Mouse (Mus musculus) embryonic facial prominence, embryonic 14.5 days (tissue): ENCODE results near the gene Trp53i11. TPM values are rescaled to one million over a fixed set of nuclear protein-coding genes. Genes with fewer than 3 reads are reported as not detected.

Source experiments
- ATAC-seq: fragments of 200-750 bp; cut with Nextera tagmentation; 2 replicates; pipeline ENCODE4 v1.8.0; 2017; ENCODE audit warnings: low read depth, moderate number of reproducible peaks, moderate TSS enrichment
- DNase-seq: peaks from one replicate; pipeline ENCODE4 v3.0.0-alpha.2; 2015; ENCODE audit warnings: low spot score
- H3K27ac ChIP-seq: fragments of 300-500 bp; sonication (generic); replicated peaks from 2 replicates; pipeline ENCODE4 v1.5.1; 2014; ENCODE audit warnings: low read depth, mild to moderate bottlenecking, low read length, moderate library complexity
- H3K27me3 ChIP-seq: fragments of 300-500 bp; sonication (generic); replicated peaks from 2 replicates; pipeline ENCODE4 v1.6.1; 2014; ENCODE audit warnings: low read length; ENCODE audit not compliant: control insufficient read depth, insufficient read depth
- H3K36me3 ChIP-seq: fragments of 300-500 bp; sonication (generic); 2 replicates; pipeline ENCODE4 v1.6.1; 2014; ENCODE audit warnings: low read length, mixed read lengths; ENCODE audit not compliant: control insufficient read depth, insufficient read depth
- H3K4me1 ChIP-seq: fragments of 300-500 bp; sonication (generic); 2 replicates; pipeline ENCODE4 v1.6.1; 2014; ENCODE audit warnings: antibody characterized with exemption, low read length; ENCODE audit not compliant: control insufficient read depth, insufficient read depth
- H3K4me2 ChIP-seq: fragments of 300-500 bp; sonication (generic); 2 replicates; pipeline ENCODE4 v1.6.1; 2014; ENCODE audit warnings: low read depth, mild to moderate bottlenecking, low read length, moderate library complexity, mixed read lengths
- H3K4me3 ChIP-seq: fragments of 300-500 bp; sonication (generic); 2 replicates; pipeline ENCODE4 v1.5.1; 2014; ENCODE audit warnings: low read depth, mild to moderate bottlenecking, low read length
- H3K9ac ChIP-seq: fragments of 300-500 bp; sonication (generic); 2 replicates; pipeline ENCODE4 v1.6.1; 2014; ENCODE audit warnings: low read depth, mild to moderate bottlenecking, low read length, moderate library complexity, mixed read lengths
- H3K9me3 ChIP-seq: fragments of 300-500 bp; sonication (generic); 2 replicates; pipeline ENCODE4 v1.6.1; 2016; ENCODE audit warnings: low read length; ENCODE audit not compliant: control insufficient read depth
- WGBS: fragments of 180-500 bp; shearing (Covaris S2); extraction: QIAGEN DNeasy Blood & Tissue Kit; methylation state at CpG from one replicate; pipeline ENCODE4 v1.1.7; 2014; 5-methylcytosine and 5-hydroxymethylcytosine counted together
- polyA plus RNA-seq: library from polyadenylated mRNA; unstranded; fragments of >200 nt; fragmentation: Nextera tagmentation; extraction: Ambion mirVana; gene quantifications from 2 replicates; pipeline ENCODE4 v1.2.1, GENCODE M21; 2014

The Trp53i11 gene
- polyA plus RNA-seq, 1 experiment from 2014 or later: 33.6 TPM

DNA sequence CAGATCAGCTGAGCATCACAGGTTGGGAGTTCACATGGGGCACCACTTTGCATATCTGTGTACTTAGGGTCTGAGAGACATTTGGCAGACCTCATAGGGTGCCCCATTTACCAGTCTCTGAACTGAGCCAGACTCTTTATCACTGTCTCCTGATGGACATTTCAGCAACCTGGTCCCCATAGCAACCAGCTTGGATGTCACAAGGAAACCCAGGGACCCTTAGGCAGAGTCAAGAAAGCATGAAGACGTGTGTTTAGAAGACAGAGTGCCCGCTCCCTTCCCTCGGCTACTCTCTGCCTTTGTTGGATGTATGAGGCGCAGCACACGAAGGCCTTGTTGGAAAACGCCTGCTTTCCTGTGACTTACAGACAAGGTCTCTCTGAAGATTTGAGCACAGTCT is 21.1 kb upstream of the Trp53i11 start:
- no peaks in the 10 kb centered on the region for H3K9me3 ChIP-seq
- peaks cover 11% of the 10 kb centered on the region; the same call in 1 of the 2 replicates for H3K4me1 ChIP-seq
- no peak overlapping the region for H3K9ac ChIP-seq
- 71% methylated on average over 6 of the region's 6 CpGs for WGBS
- no peak for ATAC-seq
- H3K4me2 ChIP-seq: no peak overlapping the region
- no peak overlapping the region for H3K4me3 ChIP-seq
- no peaks in the 10 kb centered on the region for H3K36me3 ChIP-seq
- no peak for DNase-seq
- H3K27ac ChIP-seq: no peak overlapping the region
- no peaks in the 10 kb centered on the region for H3K27me3 ChIP-seq

DNA sequence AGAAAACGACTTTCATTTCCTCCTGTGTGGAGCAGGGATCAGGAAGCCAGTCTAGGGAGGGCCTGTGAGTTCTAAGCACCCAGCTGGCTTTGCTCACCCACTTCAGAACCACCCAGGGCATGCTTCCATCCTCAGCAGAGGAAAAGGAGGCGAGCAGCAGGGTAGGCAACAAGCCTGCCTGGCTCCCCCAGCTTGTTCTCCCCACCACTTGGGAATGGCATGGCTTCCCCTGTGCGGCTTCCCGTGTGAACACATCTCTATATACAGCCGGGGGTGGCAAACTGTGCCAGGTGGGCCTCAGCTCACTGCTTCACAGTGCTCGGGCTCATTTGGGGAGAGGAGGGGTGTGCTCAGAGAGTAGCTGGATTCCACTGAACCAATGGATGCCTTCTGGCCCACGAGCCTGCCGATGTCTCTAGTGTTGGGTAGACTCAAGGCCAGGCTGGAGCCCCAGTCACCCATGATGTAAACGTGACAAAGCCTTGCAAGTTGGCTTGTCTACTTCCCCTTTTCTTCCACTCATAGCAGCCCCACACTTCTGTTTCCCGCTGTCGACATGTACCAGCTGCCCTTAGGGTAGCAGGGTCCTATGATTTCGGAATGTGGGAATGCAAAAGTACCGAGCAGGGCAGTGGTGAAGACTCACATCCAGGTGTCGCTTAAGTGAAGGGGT is 20.5 kb upstream of the Trp53i11 start:
- no peak overlapping the region for H3K27ac ChIP-seq
- ATAC-seq: no peak
- WGBS: 77% methylated on average over 14 of the region's 14 CpGs

DNA sequence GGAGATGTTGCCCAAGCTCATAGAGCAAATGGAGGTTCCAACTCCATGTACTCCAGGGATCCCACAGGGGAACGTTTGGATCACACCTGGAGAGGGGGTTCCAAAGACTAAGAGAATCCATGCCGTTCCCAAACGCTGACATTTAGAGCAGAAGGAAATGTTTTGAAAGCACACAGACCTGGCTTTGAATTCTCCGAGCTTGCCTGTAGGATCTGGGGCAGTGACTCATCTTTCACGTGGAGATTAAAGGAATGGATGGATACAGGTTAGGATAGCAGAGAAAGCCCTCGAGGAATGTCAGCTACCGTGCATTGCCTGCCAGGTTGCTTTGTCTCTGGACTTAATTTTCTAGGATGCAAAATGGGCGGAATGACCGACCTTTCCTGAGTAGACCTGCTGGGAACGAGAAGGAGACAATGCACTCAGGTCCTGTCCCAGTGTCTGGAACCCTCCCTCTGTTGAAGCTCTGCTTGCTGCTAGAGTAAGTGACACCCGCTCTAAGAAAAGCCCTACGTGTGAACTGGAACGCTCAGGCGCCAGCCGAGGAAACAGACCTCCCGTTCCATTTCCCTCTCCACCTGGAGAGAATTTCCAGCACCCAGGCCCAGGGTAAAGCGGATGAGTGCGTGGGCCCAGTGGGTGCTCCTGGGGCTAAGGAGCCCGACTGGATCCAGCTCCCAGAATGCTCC is 17.0 kb upstream of the Trp53i11 start:
- 57% methylated on average over 19 of the region's 19 CpGs for WGBS
- no peak; the same call in 1 of the 2 replicates for ATAC-seq

More for the DNA sequence above, 20.5 kb upstream of the Trp53i11 start:
- H3K9me3 ChIP-seq: no peaks in the 10 kb centered on the region
- H3K4me1 ChIP-seq: peaks cover 11% of the 10 kb centered on the region; the same call in 1 of the 2 replicates
- no peak overlapping the region for H3K4me3 ChIP-seq
- H3K36me3 ChIP-seq: no peaks in the 10 kb centered on the region
- H3K27me3 ChIP-seq: no peaks in the 10 kb centered on the region
- DNase-seq: no peak
- H3K9ac ChIP-seq: no peak overlapping the region
- no peak overlapping the region for H3K4me2 ChIP-seq

DNA sequence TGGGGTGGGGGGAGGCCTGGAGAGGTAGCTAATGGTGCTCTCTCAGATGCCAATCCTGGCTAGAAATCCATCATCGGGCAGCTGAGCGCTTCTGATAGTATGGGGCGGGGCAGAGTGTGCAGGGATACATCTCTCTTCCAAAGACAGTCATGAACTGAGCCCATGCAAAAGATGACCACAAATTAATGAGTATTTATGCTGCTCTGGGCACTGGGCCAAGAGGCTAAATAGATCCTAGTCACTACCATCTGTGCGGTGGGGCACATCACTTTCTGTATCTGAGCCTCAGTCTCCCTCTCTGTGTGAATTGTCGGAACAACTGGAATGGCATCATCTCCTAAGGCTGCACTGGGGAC is 16.5 kb upstream of the Trp53i11 start:
- no peaks in the 10 kb centered on the region for H3K36me3 ChIP-seq
- H3K4me1 ChIP-seq: peaks cover 11% of the 10 kb centered on the region; the same call in 1 of the 2 replicates
- no peak overlapping the region for H3K9ac ChIP-seq
- ATAC-seq (no peak), DNase-seq (no peak)
- no peak overlapping the region for H3K4me3 ChIP-seq
- H3K27ac ChIP-seq: no peak overlapping the region
- 72% methylated on average over 5 of the region's 5 CpGs for WGBS
- H3K9me3 ChIP-seq: no peaks in the 10 kb centered on the region
- no peak overlapping the region for H3K4me2 ChIP-seq
- no peaks in the 10 kb centered on the region for H3K27me3 ChIP-seq

More for the DNA sequence above, 17.0 kb upstream of the Trp53i11 start:
- H3K36me3 ChIP-seq: no peaks in the 10 kb centered on the region
- H3K9ac ChIP-seq: no peak overlapping the region
- H3K4me3 ChIP-seq: no peak overlapping the region
- no peak overlapping the region for H3K4me2 ChIP-seq
- H3K27me3 ChIP-seq: no peaks in the 10 kb centered on the region
- H3K27ac ChIP-seq: no peak overlapping the region
- no peak for DNase-seq
- no peaks in the 10 kb centered on the region for H3K9me3 ChIP-seq
- H3K4me1 ChIP-seq: peaks cover 6% of the 10 kb centered on the region; the same call in 1 of the 2 replicates

DNA sequence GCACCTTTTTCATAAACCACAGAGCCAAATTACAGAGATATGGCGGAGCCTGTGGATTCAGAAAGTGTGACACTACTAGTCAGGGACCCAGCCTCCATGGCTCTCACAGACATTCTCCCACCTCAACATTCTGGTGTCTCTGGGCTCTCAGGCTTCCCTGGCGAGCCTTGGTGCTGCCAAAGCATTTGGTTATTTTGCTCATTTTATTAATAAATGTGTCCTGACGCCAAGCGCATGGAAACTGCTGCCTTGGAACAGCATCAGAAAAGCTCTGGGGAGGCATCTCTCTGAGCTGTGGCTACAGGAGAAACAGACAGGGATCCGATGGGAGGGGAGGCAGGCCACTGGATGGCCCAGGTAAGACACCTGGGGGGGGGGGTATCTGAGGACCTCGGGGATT is 15.4 kb upstream of the Trp53i11 start:
- DNase-seq (no peak), ATAC-seq (no peak)
- Histone ChIP-seq H3K27me3 (no peaks in the 10 kb centered on the region), H3K4me3 (no peak overlapping the region), H3K27ac (no peak overlapping the region), H3K36me3 (no peaks in the 10 kb centered on the region), H3K4me2 (no peak overlapping the region), H3K9me3 (no peaks in the 10 kb centered on the region), H3K4me1 (peaks cover 21% of the 10 kb centered on the region; the same call in 1 of the 2 replicates), H3K9ac (no peak overlapping the region)
- 74% methylated on average over 6 of the region's 6 CpGs for WGBS

DNA sequence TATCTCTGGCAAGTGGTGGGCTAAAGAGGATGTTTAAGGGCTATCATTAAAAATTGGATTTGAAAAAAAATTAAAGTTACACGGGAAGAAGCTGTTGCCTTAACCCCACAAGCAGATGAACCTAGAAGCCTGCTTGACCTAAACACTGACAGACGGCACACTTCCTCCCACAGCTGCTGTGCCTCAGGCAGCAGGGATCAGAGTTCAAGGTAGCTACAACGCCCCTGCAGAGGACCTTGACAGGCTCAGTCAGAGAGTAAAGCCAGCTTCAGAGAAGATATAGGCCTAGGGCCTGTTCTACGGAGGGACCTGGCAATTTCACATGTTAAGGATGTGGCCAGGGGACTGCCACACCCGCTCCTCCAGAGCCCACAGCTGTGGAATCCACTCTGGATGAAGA is 14.9 kb upstream of the Trp53i11 start:
- no peaks in the 10 kb centered on the region for H3K27me3 ChIP-seq

DNA sequence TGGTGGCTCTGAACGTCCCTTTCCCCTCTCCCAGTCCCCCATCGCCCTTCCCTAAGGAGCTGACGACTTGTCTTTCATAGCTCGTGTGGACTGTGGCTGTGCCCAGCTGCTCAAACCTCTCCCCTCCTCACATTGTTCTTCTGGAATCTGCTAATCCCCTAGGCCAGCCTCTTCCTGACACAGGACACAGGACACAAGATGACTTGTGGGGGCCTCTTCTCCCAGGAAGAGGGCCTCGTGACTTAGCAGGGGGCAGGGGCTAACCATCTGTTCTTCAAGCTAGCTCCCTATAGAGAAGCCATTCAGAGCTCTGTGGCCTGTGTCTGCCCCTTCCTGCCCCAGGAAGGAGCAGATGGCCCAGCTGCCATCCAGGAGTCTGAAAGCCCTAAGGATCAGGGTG is 13.2 kb upstream of the Trp53i11 start:
- Histone ChIP-seq H3K27me3 (peaks cover 2% of the 10 kb centered on the region), H3K27ac (no peak overlapping the region), H3K9me3 (no peaks in the 10 kb centered on the region), H3K4me2 (no peak overlapping the region), H3K9ac (no peak overlapping the region), H3K36me3 (no peaks in the 10 kb centered on the region), H3K4me3 (no peak overlapping the region), H3K4me1 (peaks cover 24% of the 10 kb centered on the region; the same call in 1 of the 2 replicates)
- peak; percentile 34; the same call in 1 of the 2 replicates for ATAC-seq
- peak; percentile 74 for DNase-seq
- 37% methylated on average over 2 of the region's 5 CpGs for WGBS

More for the DNA sequence above, 14.9 kb upstream of the Trp53i11 start:
- no peak overlapping the region for H3K4me2 ChIP-seq
- no peaks in the 10 kb centered on the region for H3K36me3 ChIP-seq
- H3K9ac ChIP-seq: no peak overlapping the region
- peaks cover 24% of the 10 kb centered on the region; the same call in 1 of the 2 replicates for H3K4me1 ChIP-seq
- DNase-seq (no peak), ATAC-seq (no peak)
- H3K9me3 ChIP-seq: no peaks in the 10 kb centered on the region
- no peak overlapping the region for H3K27ac ChIP-seq
- H3K4me3 ChIP-seq: no peak overlapping the region
- WGBS: 42% methylated on average over 5 of the region's 5 CpGs

DNA sequence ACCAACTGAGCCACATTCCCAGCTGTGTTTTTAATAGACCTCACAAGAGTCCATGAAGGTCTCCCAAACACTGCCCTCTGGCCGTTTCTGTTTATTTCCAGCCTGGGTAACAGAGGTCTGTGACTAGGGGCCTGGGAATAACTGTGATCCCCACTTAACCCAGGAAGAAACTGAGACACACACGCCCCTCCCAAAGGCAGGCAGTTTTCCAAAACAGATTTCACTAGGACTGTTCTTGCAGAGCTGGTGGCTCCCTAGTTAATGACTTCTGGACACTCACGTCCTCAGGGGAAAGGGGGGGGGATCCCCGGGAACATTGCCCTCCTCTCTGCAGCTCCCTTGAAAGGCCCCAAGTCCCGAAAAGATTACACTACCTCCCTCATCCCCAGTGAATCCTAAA is 12.1 kb upstream of the Trp53i11 start:
- Histone ChIP-seq H3K27ac (no peak overlapping the region), H3K9me3 (no peaks in the 10 kb centered on the region), H3K36me3 (no peaks in the 10 kb centered on the region), H3K9ac (no peak overlapping the region), H3K4me3 (no peak overlapping the region), H3K4me1 (peaks cover 27% of the 10 kb centered on the region), H3K27me3 (peaks cover 13% of the 10 kb centered on the region), H3K4me2 (no peak overlapping the region)
- DNase-seq (no peak), ATAC-seq (no peak)
- 26% methylated on average over 5 of the region's 5 CpGs for WGBS
